Mouse (Mus musculus) G1E (cell line): Measurements from ENCODE around the gene Foxd2.

ENCODE experiments used
- CTCF ChIP-seq: IDR thresholded peaks from 2 replicates; pipeline ENCODE4 v1.5.1; 2012; ENCODE audit warnings: low read depth, low read length, inconsistent platforms, mixed read lengths
- TAL1 ChIP-seq: conservative IDR thresholded peaks from 2 replicates; pipeline ENCODE4 v1.6.1; 2012; ENCODE audit warnings: low read depth, low read length, inconsistent platforms, mixed read lengths

- TF ChIP-seq CTCF (no peak), TAL1 (no peak)
These were observed 44.5 kb upstream of the Foxd2 start for GRCm38 (mm10) chr4:114953172-114953571.
